Mouse (Mus musculus): ENCODE measurements around the gene Chrm1.

DNA sequence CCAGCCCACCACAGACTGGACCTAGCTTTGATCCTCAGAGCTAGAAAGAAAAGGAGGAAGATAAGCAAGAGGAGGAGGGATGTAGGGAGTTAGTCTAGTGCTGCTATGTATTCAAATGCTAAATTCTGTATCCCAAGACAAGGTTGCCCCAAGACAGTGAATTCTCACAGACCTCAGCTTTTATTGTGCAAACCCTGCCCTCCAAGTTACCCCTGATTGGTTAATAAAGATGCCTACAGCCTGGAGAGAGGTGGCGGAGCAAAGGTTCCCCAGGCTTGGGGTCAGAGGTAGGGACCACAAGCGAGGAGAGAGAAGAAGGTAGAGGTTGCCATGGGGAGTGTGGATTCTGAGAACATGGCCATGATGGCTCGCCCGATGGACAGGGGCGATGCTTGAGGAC is 29.2 kb downstream of the Chrm1 start:
- TF ChIP-seq POLR2A (IDR thresholded peaks at IDR 0.05; ENCODE audit: low read depth, low read length) (no peak), CTCF (IDR thresholded peaks at IDR 0.05; ENCODE audit: extremely low read depth, insufficient read length, insufficient replicate concordance, low read depth, low read length) (no peak)
